Mouse (Mus musculus) myocyte (in vitro differentiated cells): ENCODE results near the gene Chmp2a. TPM values are rescaled to one million over a fixed set of nuclear protein-coding genes. Genes with fewer than 3 reads are reported as not detected.
A peak's percentile ranks its signal among the peaks of the same experiment; 100 is the strongest.

Source experiments
- H3K27me3 ChIP-seq: one replicate; pipeline ENCODE4 v1.6.1; 2011; ENCODE audit not compliant: control insufficient read depth, insufficient read depth, insufficient read length
- H3K36me3 ChIP-seq: one replicate; pipeline ENCODE4 v1.6.1; 2011; ENCODE audit not compliant: control insufficient read depth, insufficient read depth
- H3K4me2 ChIP-seq: one replicate; pipeline ENCODE4 v1.6.1; 2011; ENCODE audit warnings: low read depth, control low read depth
- H3K4me3 ChIP-seq: one replicate; pipeline ENCODE4 v1.5.1; 2011; ENCODE audit warnings: mild to moderate bottlenecking, control low read depth, moderate library complexity
- H3K79me2 ChIP-seq: one replicate; pipeline ENCODE4 v1.6.1; 2011; ENCODE audit not compliant: control insufficient read depth, insufficient read depth
- H3ac ChIP-seq: one replicate; pipeline ENCODE4 v1.6.1; 2011; ENCODE audit not compliant: control insufficient read depth, insufficient read length
- CEBPB ChIP-seq: IDR thresholded peaks from 2 replicates; pipeline ENCODE4 v1.6.1; 2011; ENCODE audit warnings: mild to moderate bottlenecking, moderate library complexity; ENCODE audit not compliant: poor library complexity, insufficient read depth, severe bottlenecking
- E2F4 ChIP-seq: IDR thresholded peaks from one replicate; pipeline ENCODE4 v1.6.1; 2011; ENCODE audit warnings: mild to moderate bottlenecking, control low read depth, moderate library complexity; ENCODE audit not compliant: insufficient read depth
- MAX ChIP-seq: IDR thresholded peaks from one replicate; pipeline ENCODE4 v1.6.1; 2011; ENCODE audit warnings: low read depth, mild to moderate bottlenecking, control low read depth
- MYOD1 ChIP-seq, 3 experiments: IDR thresholded peaks; one replicate each; pipeline ENCODE4 v1.6.1; 2011; ENCODE audit warnings: control low read depth in 2 of 3, low read depth in 2 of 3, mild to moderate bottlenecking in 2 of 3, moderate library complexity in 1 of 3; ENCODE audit not compliant: insufficient read length in 2 of 3, control insufficient read depth in 1 of 3
- MYOG ChIP-seq, 3 experiments: IDR thresholded peaks; one replicate each; pipeline ENCODE4 v1.6.1; 2011; ENCODE audit warnings: control low read depth in 2 of 3, low read depth in 2 of 3, mild to moderate bottlenecking in 2 of 3; ENCODE audit not compliant: insufficient read length in 2 of 3, control insufficient read depth in 1 of 3, insufficient read depth in 1 of 3
- POLR2A ChIP-seq: IDR thresholded peaks from one replicate; pipeline ENCODE4 v1.6.1; 2011; ENCODE audit warnings: low read depth, mild to moderate bottlenecking, control low read depth, moderate library complexity; ENCODE audit not compliant: insufficient read length
- POLR2AphosphoS2 ChIP-seq: IDR thresholded peaks from one replicate; pipeline ENCODE4 v1.6.1; 2011; ENCODE audit warnings: low read depth, control low read depth; ENCODE audit not compliant: insufficient read length
- REST ChIP-seq: IDR thresholded peaks from one replicate; pipeline ENCODE4 v1.6.1; 2011; ENCODE audit warnings: mild to moderate bottlenecking, control low read depth, moderate library complexity; ENCODE audit not compliant: insufficient read depth, insufficient read length
- SRF ChIP-seq: IDR thresholded peaks from one replicate; pipeline ENCODE4 v1.6.1; 2011; ENCODE audit warnings: low read depth; ENCODE audit not compliant: control insufficient read depth, insufficient read length
- TCF12 ChIP-seq: IDR thresholded peaks from one replicate; pipeline ENCODE4 v1.6.1; 2011; ENCODE audit warnings: mild to moderate bottlenecking, control low read depth; ENCODE audit not compliant: poor library complexity, insufficient read depth, severe bottlenecking
- TCF3 ChIP-seq: IDR thresholded peaks from one replicate; pipeline ENCODE4 v1.6.1; 2011; ENCODE audit warnings: low read depth, control low read depth; ENCODE audit not compliant: insufficient read length
- USF1 ChIP-seq: IDR thresholded peaks from one replicate; pipeline ENCODE4 v1.6.1; 2011; ENCODE audit warnings: low read depth, mild to moderate bottlenecking, control low read depth, moderate library complexity
- polyA plus RNA-seq: library from polyadenylated mRNA; unstranded; fragments of >200 nt; fragmentation: generic; extraction: Trizol; gene quantifications from one replicate; pipeline ENCODE4 v1.2.1, GENCODE M21; 2012; ENCODE audit warnings: missing spikeins

The Chmp2a gene
- polyA plus RNA-seq, 1 experiment, result 189 TPM

DNA sequence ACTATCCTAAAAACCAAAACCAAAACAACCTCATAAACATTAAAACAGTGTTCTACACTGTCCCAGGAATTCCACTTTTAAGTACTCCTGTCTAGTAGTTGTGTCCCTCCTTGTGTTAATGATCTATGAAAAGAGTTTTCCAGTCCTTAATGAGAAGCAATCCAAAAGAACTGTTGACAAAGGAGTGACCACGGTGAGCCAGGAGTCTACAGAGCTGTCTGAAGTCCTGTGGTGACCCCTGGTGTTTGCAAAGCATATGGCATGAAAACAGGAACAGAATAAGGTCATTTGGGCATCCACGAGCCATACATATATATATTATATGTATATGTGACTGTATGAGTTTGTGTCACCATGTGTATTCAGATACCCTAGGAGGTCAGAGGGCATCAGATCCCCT, 11.5 kb upstream of the Chmp2a start:
- no peak overlapping the region for H3K4me3 ChIP-seq
- H3K4me2 ChIP-seq, result no peak overlapping the region
- no peaks in the 10 kb centered on the region for H3K27me3 ChIP-seq
- no peaks in the 10 kb centered on the region for H3K36me3 ChIP-seq
- H3ac ChIP-seq, result no peak overlapping the region
- H3K79me2 ChIP-seq, result no peaks in the 10 kb centered on the region
- TF ChIP-seq CEBPB (no peak), POLR2AphosphoS2 (no peak), TCF3 (no peak), REST (no peak), MYOD1 (IDR thresholded peaks at IDR 0.05; ENCODE audit: control insufficient read depth in 1 of 3, insufficient read length in 2 of 3, low read depth in 2 of 3) (no peak), USF1 (no peak), MAX (no peak)

DNA sequence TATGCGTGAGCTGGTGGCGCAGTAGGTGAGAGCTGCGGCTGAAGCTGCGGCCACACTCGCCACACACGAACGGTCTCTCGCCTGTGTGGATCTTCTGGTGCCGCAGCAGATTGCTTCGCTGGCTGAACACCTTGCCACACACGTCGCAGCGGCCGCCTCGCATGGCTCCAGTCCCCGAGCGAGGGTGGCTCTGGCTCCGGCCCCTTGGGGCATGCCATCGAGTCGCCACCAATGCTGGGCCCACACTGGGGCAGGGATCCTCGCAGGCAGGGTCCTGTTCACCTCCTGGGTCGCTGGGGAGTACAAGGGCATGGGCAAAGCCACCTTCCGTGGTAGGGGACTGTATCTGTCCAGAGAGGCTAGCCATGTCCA, 9.6 kb upstream of the Chmp2a start:
- no peaks in the 10 kb centered on the region for H3K27me3 ChIP-seq
- no peak for TF ChIP-seq SRF
- no peak for TF ChIP-seq MYOG (IDR thresholded peaks at IDR 0.05; ENCODE audit: control insufficient read depth in 1 of 3, insufficient read depth in 1 of 3, insufficient read length in 2 of 3, low read depth in 2 of 3)
- no peak for TF ChIP-seq TCF12
- TF ChIP-seq CEBPB, result no peak
- no peak for TF ChIP-seq E2F4
- TF ChIP-seq MYOD1 (IDR thresholded peaks at IDR 0.05; ENCODE audit: control insufficient read depth in 1 of 3, insufficient read length in 2 of 3, low read depth in 2 of 3), result no peak
- no peak for TF ChIP-seq POLR2AphosphoS2
- TF ChIP-seq MAX, result no peak
- no peak for TF ChIP-seq USF1
- no peak for TF ChIP-seq TCF3

DNA sequence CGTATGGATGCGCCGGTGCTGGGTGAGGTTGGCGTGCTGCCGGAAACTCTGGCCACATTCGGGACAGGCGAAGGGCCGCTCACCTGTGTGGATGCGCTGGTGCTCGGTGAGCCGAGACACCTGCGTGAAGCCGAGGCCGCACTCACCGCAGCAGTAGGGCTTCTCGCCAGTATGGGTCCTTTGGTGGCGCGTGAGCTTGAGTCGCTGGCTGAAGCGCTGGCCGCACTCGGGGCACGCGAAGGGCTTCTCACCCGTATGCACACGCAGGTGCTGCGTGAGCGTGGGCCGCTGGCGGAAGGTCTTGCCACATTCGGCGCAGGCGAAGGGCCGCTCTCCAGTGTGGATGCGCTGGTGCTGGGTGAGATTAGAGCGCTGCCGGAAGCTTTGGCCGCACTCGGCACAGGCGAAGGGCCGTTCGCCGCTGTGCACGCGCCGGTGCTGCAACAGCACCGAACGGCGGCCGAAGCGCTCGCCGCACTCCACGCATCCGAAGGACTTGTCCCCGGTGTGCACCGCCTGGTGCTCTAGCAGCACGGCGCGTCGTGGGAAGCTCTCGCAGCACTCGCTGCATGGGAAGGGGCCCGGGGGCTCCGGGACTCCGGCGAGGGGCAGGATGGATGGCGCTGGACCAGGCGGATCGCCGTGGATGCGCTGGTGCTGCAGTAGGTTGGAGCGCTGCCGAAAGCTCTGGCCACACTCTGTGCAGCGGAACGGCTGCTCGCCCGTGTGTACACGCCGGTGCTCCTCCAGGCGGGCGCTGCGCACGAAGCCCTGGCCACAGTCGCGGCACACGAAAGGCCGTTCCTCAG, 9.0 kb upstream of the Chmp2a start:
- no peaks in the 10 kb centered on the region for H3K27me3 ChIP-seq
- H3K4me3 ChIP-seq, result no peak overlapping the region

More for the DNA sequence above, 9.6 kb upstream of the Chmp2a start:
- Histone ChIP-seq H3K36me3 (no peaks in the 10 kb centered on the region), H3K4me3 (no peak overlapping the region), H3ac (no peak overlapping the region), H3K79me2 (no peaks in the 10 kb centered on the region), H3K4me2 (no peak overlapping the region)

DNA sequence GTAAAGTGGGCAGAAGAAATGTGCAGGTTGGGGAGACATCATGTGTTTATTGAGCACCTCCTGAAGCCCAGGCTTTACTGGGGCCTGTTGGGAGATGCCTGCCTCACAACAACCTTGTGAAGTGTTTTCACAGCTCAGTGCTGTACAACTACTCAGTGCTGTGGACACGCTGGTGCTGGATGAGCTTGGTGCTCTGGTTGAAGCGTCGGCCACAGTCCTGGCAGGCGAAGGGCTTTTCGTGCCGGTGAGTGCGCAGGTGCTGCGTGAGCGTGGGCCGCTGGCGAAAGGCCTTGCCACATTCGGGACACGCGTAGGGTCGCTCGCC, 8.5 kb upstream of the Chmp2a start:
- Histone ChIP-seq H3K79me2 (no peaks in the 10 kb centered on the region), H3K4me3 (no peak overlapping the region), H3K27me3 (no peaks in the 10 kb centered on the region), H3K36me3 (no peaks in the 10 kb centered on the region), H3ac (no peak overlapping the region), H3K4me2 (no peak overlapping the region)
- TF ChIP-seq POLR2AphosphoS2, result peak; percentile 56
- TF ChIP-seq USF1, result no peak

More for the DNA sequence above, 9.0 kb upstream of the Chmp2a start:
- Histone ChIP-seq H3K79me2 (no peaks in the 10 kb centered on the region), H3K4me2 (no peak overlapping the region), H3K36me3 (no peaks in the 10 kb centered on the region), H3ac (no peak overlapping the region)
- TF ChIP-seq POLR2AphosphoS2 (peak; percentile 44), E2F4 (no peak), TCF3 (no peak), MYOD1 (IDR thresholded peaks at IDR 0.05; ENCODE audit: control insufficient read depth in 1 of 3, insufficient read length in 2 of 3, low read depth in 2 of 3) (no peak), MAX (no peak), CEBPB (no peak), TCF12 (no peak), SRF (no peak), POLR2A (no peak)

DNA sequence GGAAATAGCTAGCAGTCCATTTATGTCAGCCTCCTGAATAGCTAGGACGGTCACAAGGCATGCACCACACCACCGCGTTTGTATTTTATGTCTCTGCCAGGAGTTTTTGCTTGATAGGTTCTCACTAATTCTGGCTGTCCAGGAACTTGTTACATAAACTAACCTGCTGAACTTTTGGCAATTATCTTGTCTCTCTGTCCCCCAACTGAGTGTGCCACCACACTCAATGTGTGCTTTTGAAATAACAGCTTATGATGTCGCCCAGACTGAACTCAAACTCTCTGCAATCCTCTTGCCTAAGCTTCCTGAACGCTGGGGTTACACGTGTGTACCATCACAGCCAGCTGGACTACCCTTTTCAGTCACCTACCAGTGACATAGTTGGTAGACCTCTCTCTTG, 7.9 kb upstream of the Chmp2a start:
- Histone ChIP-seq H3K4me3 (no peak overlapping the region), H3K79me2 (peaks cover under 1% of the 10 kb centered on the region), H3K27me3 (no peaks in the 10 kb centered on the region), H3K36me3 (no peaks in the 10 kb centered on the region), H3K4me2 (no peak overlapping the region), H3ac (no peak overlapping the region)
- TF ChIP-seq MAX, result no peak
- no peak for TF ChIP-seq CEBPB
- TF ChIP-seq POLR2AphosphoS2, result no peak
- no peak for TF ChIP-seq SRF
- TF ChIP-seq USF1, result no peak
- no peak for TF ChIP-seq POLR2A
- TF ChIP-seq E2F4, result no peak
- no peak for TF ChIP-seq TCF3
- no peak for TF ChIP-seq REST
- no peak for TF ChIP-seq MYOD1 (IDR thresholded peaks at IDR 0.05; ENCODE audit: control insufficient read depth in 1 of 3, insufficient read length in 2 of 3, low read depth in 2 of 3)
- no peak for TF ChIP-seq TCF12
